Mouse (Mus musculus) layer of hippocampus, adult 2 months (tissue): ENCODE results near the gene Naglu. TPM values are rescaled to one million over a fixed set of nuclear protein-coding genes. Genes with fewer than 3 reads are reported as not detected.
"Not testable (repeated sequence)": the region's sequence is repeated elsewhere in the genome, so short reads cannot be mapped to it uniquely, and the experiment has no call there.

Experiments
- DNase-seq, 2 experiments: peaks; one replicate each; pipeline ENCODE4 v3.0.0; 2022; ENCODE audit warnings: low spot score in 2 of 2
- H3K27ac ChIP-seq: fragments of 200-600 bp; 2 replicates; pipeline ENCODE4 v1.8.1; 2022
- H3K4me3 ChIP-seq: fragments of 200-600 bp; 2 replicates; pipeline ENCODE4 v1.8.1; 2022; ENCODE audit warnings: mild to moderate bottlenecking
- CTCF ChIP-seq: fragments of 200-600 bp; conservative IDR thresholded peaks from 2 replicates; pipeline ENCODE4 v1.8.1; 2022; ENCODE audit warnings: antibody characterized with exemption, mild to moderate bottlenecking, moderate library complexity
- total RNA-seq, 2 experiments: library from RNA; stranded (reverse); gene quantifications; 2 replicates each; pipeline ENCODE4 v1.2.3; 2021

Gene Naglu
- total RNA-seq, 2 experiments from 2014 or later: 8.7 to 9.6 TPM

- TF ChIP-seq CTCF: peak; percentile 93
Measured at GRCm38 (mm10) chr11:101095314-101096024, 25.7 kb downstream of the Naglu start, which contains the start of gene Psmc3ip. Gene Psmc3ip (minus strand): TSS chr11:101095436.

GRCm38 (mm10) chr11:101098231-101098630 lies 28.4 kb downstream of the Naglu start:
- DNase-seq: no peak
- TF ChIP-seq CTCF: no peak
- Histone ChIP-seq H3K4me3 (no peak overlapping the region), H3K27ac (no peak overlapping the region)

More at GRCm38 (mm10) chr11:101095314-101096024, 25.7 kb downstream of the Naglu start, which contains the start of gene Psmc3ip:
- DNase-seq: peak; percentile 94
- Histone ChIP-seq H3K4me3 (peak within 1 kb of the TSS; percentile 87), H3K27ac (peak within 1 kb of the TSS; percentile 98)

GRCm38 (mm10) chr11:101103011-101103410 lies 33.2 kb downstream of the Naglu start:
- H3K27ac ChIP-seq: no peak overlapping the region
- H3K4me3 ChIP-seq: no peak overlapping the region
- DNase-seq: no peak
- TF ChIP-seq CTCF: no peak

- no peak for DNase-seq
- Histone ChIP-seq H3K4me3 (no peak overlapping the region), H3K27ac (peak overlapping the region; percentile 41; the same call in 1 of the 2 replicates)
- TF ChIP-seq CTCF: no peak
Measured at GRCm38 (mm10) chr11:101109351-101109750, 39.5 kb downstream of the Naglu start.

- H3K4me3 ChIP-seq: no peak overlapping the region
- no peak for DNase-seq
- H3K27ac ChIP-seq: no peak overlapping the region
- TF ChIP-seq CTCF: no peak
Measured at GRCm38 (mm10) chr11:101110708-101111107, 40.9 kb downstream of the Naglu start.

GRCm38 (mm10) chr11:101111178-101111577 lies 41.4 kb downstream of the Naglu start:
- no peak for TF ChIP-seq CTCF

GRCm38 (mm10) chr11:101112186-101112585 lies 42.4 kb downstream of the Naglu start:
- DNase-seq: no peak
- no peak for TF ChIP-seq CTCF
- Histone ChIP-seq H3K27ac (no peak overlapping the region), H3K4me3 (no peak overlapping the region)

More at GRCm38 (mm10) chr11:101111178-101111577, 41.4 kb downstream of the Naglu start:
- H3K4me3 ChIP-seq: no peak overlapping the region
- H3K27ac ChIP-seq: no peak overlapping the region
- no peak for DNase-seq

GRCm38 (mm10) chr11:101115564-101115963 lies 45.8 kb downstream of the Naglu start:
- no peak for TF ChIP-seq CTCF
- no peak for DNase-seq
- Histone ChIP-seq H3K4me3 (no peak overlapping the region), H3K27ac (peak overlapping the region; percentile 75)

- H3K4me3 ChIP-seq: peak overlapping the region; percentile 84
- H3K27ac ChIP-seq: peak overlapping the region; percentile 98; the same call in 1 of the 2 replicates
- no peak for TF ChIP-seq CTCF
- DNase-seq: no peak
Measured at GRCm38 (mm10) chr11:101118105-101118504, 48.3 kb downstream of the Naglu start.

GRCm38 (mm10) chr11:101119131-101119760 lies 49.4 kb downstream of the Naglu start:
- Histone ChIP-seq H3K4me3 (peak overlapping the region; percentile 84), H3K27ac (peak overlapping the region; percentile 98)
- peak; percentile 52 for TF ChIP-seq CTCF
- no peak for DNase-seq

GRCm38 (mm10) chr11:101119761-101120544 lies 50.1 kb downstream of the Naglu start, which contains the start of the genes Retreg3 and Tubg1:
Gene Retreg3 (minus strand): TSS chr11:101119893.
Gene Tubg1 (plus strand): TSS chr11:101119938.
- H3K4me3 ChIP-seq: peak within 1 kb of the TSS; percentile 84
- peak within 1 kb of the TSS; percentile 98 for H3K27ac ChIP-seq
- TF ChIP-seq CTCF: 0 out of 2 replicates have a peak, but pooled peaks have one; percentile 7
- peak; percentile 99 to 100 for DNase-seq

GRCm38 (mm10) chr11:101120545-101121188 lies 50.9 kb downstream of the Naglu start:
- TF ChIP-seq CTCF: no peak
- peak overlapping the region; percentile 77 for H3K4me3 ChIP-seq
- DNase-seq: no peak
- peak overlapping the region; percentile 94 for H3K27ac ChIP-seq

- H3K27ac ChIP-seq, H3K4me3 ChIP-seq, DNase-seq: not testable (repeated sequence)
Measured at GRCm38 (mm10) chr11:101124494-101124893, 54.7 kb downstream of the Naglu start.

- not testable (repeated sequence) for DNase-seq, H3K4me3 ChIP-seq, H3K27ac ChIP-seq
Measured at GRCm38 (mm10) chr11:101125008-101125407, 55.2 kb downstream of the Naglu start.
